Mouse (Mus musculus) forebrain, embryonic 14.5 days (tissue): Measurements from ENCODE around the gene Zdhhc24. TPM values are rescaled to one million over a fixed set of nuclear protein-coding genes. Genes with fewer than 3 reads are reported as not detected.

Experiments used
- ATAC-seq: fragments of 200-750 bp; cut with Nextera tagmentation; 2 replicates; pipeline ENCODE4 v1.8.0; 2017; ENCODE audit warnings: mild to moderate bottlenecking, moderate library complexity
- DNase-seq: peaks from one replicate; pipeline ENCODE4 v3.0.0-alpha.2; 2015; ENCODE audit warnings: low spot score
- H3K27ac ChIP-seq: fragments of 300-500 bp; sonication (generic); 2 replicates; pipeline ENCODE4 v1.5.1; 2014; ENCODE audit warnings: low read depth, mild to moderate bottlenecking, control low read depth, low read length, moderate library complexity
- H3K27me3 ChIP-seq: fragments of 300-500 bp; sonication (generic); replicated peaks from 2 replicates; pipeline ENCODE4 v1.6.1; 2014; ENCODE audit warnings: low read length, control low read depth, mixed read lengths; ENCODE audit not compliant: control insufficient read depth, insufficient read depth
- H3K36me3 ChIP-seq: fragments of 300-500 bp; sonication (generic); 2 replicates; pipeline ENCODE4 v1.6.1; 2014; ENCODE audit warnings: low read length, control low read depth; ENCODE audit not compliant: control insufficient read depth, insufficient read depth
- H3K4me1 ChIP-seq: fragments of 300-500 bp; sonication (generic); 2 replicates; pipeline ENCODE4 v1.6.1; 2014; ENCODE audit warnings: antibody characterized with exemption, low read length, control low read depth; ENCODE audit not compliant: control insufficient read depth, insufficient read depth
- H3K4me2 ChIP-seq: fragments of 300-500 bp; sonication (generic); 2 replicates; pipeline ENCODE4 v1.6.1; 2014; ENCODE audit warnings: mild to moderate bottlenecking, control low read depth, low read length
- H3K4me3 ChIP-seq: fragments of 300-500 bp; sonication (generic); 2 replicates; pipeline ENCODE4 v1.5.1; 2014; ENCODE audit warnings: low read depth, low read length, control low read depth
- H3K9ac ChIP-seq: fragments of 300-500 bp; sonication (generic); 2 replicates; pipeline ENCODE4 v1.6.1; 2014; ENCODE audit warnings: mild to moderate bottlenecking, low read length, control low read depth, moderate library complexity
- H3K9me3 ChIP-seq: fragments of 300-500 bp; sonication (generic); replicated peaks from 2 replicates; pipeline ENCODE4 v1.6.1; 2016; ENCODE audit warnings: low read length, control low read depth, mixed read lengths; ENCODE audit not compliant: control insufficient read depth
- WGBS: fragments of 180-500 bp; shearing (Covaris S2); extraction: QIAGEN DNeasy Blood & Tissue Kit; methylation state at CpG from one replicate; pipeline ENCODE4 v1.1.7; 2014; 5-methylcytosine and 5-hydroxymethylcytosine counted together
- polyA plus RNA-seq: library from polyadenylated mRNA; unstranded; fragments of >200 nt; fragmentation: Nextera tagmentation; extraction: Ambion mirVana; gene quantifications from 2 replicates; pipeline ENCODE4 v1.2.1, GENCODE M21; 2014

The Zdhhc24 gene
- polyA plus RNA-seq, 1 experiment from 2014 or later: 11.4 TPM

GRCm38 (mm10) chr19:4916827-4917226 lies 38.4 kb downstream of the Zdhhc24 start:
- peaks cover 97% of the 10 kb centered on the region for H3K36me3 ChIP-seq
- no peaks in the 10 kb centered on the region for H3K27me3 ChIP-seq
- no peaks in the 10 kb centered on the region for H3K9me3 ChIP-seq
- H3K9ac ChIP-seq: no peak overlapping the region
- no peak overlapping the region for H3K27ac ChIP-seq
- H3K4me3 ChIP-seq: no peak overlapping the region
- ATAC-seq: no peak
- WGBS: 89% methylated on average over 10 of the region's 10 CpGs
- DNase-seq: no peak
- H3K4me1 ChIP-seq: no peaks in the 10 kb centered on the region
- H3K4me2 ChIP-seq: no peak overlapping the region

DNA sequence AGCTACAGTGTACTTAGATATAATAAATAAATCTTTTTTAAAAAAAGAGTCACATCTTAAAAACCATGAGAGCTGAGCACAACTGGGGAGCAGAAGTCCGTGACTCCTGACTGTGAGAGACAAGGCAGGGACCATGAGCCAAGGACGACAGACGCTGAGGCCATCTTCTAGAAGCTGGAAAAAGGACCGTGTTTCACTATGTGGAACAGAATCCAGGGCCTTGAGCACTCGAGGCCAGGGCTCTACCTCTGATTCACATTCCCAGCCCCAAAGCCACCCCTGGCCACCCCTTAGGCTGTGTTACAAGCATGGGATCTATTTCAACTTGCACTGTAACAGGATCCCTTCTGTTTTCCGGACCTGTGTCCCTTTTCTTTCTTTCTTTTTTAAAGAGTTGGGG lies 41.2 kb downstream of the Zdhhc24 start:
- no peak overlapping the region for H3K27ac ChIP-seq
- no peak overlapping the region for H3K4me3 ChIP-seq
- no peak for DNase-seq
- 81% methylated on average over 6 of the region's 6 CpGs for WGBS
- H3K4me2 ChIP-seq: no peak overlapping the region
- no peak overlapping the region for H3K9ac ChIP-seq
- no peaks in the 10 kb centered on the region for H3K4me1 ChIP-seq
- peaks cover 91% of the 10 kb centered on the region for H3K36me3 ChIP-seq
- no peaks in the 10 kb centered on the region for H3K27me3 ChIP-seq
- ATAC-seq: no peak
- no peaks in the 10 kb centered on the region for H3K9me3 ChIP-seq

- WGBS: 95% methylated on average over 11 of the region's 11 CpGs
- no peak overlapping the region for H3K9ac ChIP-seq
Observed at GRCm38 (mm10) chr19:4925121-4925860, 46.8 kb downstream of the Zdhhc24 start.

DNA sequence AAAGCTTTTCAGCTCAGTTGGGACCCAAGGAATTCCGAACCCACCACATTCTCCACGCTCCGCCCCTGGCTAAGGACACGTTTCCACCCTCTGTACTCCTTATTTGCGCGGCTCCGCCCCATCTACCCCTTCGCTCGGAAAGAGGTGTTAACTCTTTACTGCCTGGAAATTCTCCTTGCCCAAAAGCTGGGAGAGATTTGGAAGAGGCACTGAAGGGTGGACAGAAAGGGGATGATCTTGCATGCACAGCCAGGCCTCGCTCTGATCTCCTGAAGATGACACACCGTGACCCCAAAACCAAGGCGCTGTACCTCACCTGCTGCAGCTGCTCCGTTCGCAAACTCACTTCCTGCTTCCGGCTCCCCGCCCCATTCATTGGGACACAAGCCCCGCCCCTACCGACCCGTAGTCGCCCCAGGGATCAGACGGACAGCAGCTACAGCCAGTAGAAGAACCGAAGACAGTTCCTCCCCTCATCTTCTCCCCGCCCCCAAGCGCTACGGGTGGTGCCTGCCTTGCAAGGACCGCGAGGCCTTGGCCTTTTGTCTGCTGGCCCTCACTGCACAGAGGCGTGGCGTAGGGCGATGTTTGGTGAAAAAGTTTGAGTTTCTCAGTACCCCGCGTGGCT lies 49.5 kb downstream of the Zdhhc24 start, which contains the start of gene Dpp3:
Gene Dpp3 (minus strand): TSS at position 384 of the 628 bp plus-strand sequence.
- peak; percentile 98 for DNase-seq
- peaks cover 11% of the 10 kb centered on the region for H3K4me1 ChIP-seq
- no peaks in the 10 kb centered on the region for H3K9me3 ChIP-seq
- under 1% methylated on average over 32 of the region's 32 CpGs for WGBS
- H3K4me2 ChIP-seq: peak within 1 kb of the TSS; percentile 72
- peak within 1 kb of the TSS; percentile 59 for H3K4me3 ChIP-seq
- H3K9ac ChIP-seq: peak within 1 kb of the TSS; percentile 73
- peak within 1 kb of the TSS; percentile 67 for H3K27ac ChIP-seq
- H3K27me3 ChIP-seq: no peaks in the 10 kb centered on the region
- ATAC-seq: peak; percentile 99
- H3K36me3 ChIP-seq: peaks cover 26% of the 10 kb centered on the region

More at GRCm38 (mm10) chr19:4925121-4925860, 46.8 kb downstream of the Zdhhc24 start:
- H3K9me3 ChIP-seq: no peaks in the 10 kb centered on the region
- no peak for ATAC-seq
- no peak overlapping the region for H3K27ac ChIP-seq
- H3K36me3 ChIP-seq: peaks cover 48% of the 10 kb centered on the region
- no peak overlapping the region for H3K4me3 ChIP-seq
- peaks cover 11% of the 10 kb centered on the region for H3K4me1 ChIP-seq
- no peak overlapping the region for H3K4me2 ChIP-seq
- H3K27me3 ChIP-seq: no peaks in the 10 kb centered on the region
- DNase-seq: no peak

DNA sequence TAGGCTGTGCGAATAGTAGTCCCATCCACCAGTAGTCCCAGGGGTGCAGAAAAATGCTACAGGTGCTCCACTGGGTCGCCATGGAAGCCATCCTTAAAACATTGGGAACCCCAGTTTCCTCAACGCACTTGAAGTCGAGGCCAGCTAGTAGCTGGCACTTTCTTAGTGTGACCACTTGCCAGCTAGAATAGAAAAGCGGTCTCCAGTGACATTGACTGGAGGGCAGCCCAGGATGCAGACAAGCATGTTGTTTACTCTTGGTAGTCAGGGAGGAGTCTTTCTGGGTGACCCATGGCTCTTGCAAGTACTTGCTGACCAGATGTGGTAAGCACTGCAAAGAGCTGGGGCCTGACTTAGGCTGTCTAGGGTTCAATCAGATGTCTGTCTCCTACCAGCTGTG lies 50.3 kb downstream of the Zdhhc24 start:
- no peak for DNase-seq

More for the DNA sequence above, 50.3 kb downstream of the Zdhhc24 start:
- 62% methylated on average over 5 of the region's 5 CpGs for WGBS
- H3K9ac ChIP-seq: peak overlapping the region; percentile 73
- no peaks in the 10 kb centered on the region for H3K9me3 ChIP-seq
- peak overlapping the region; percentile 59 for H3K4me3 ChIP-seq
- 0 out of 2 replicates have a peak, but pooled peaks have one; percentile 0 for ATAC-seq
- peak overlapping the region; percentile 67 for H3K27ac ChIP-seq
- H3K4me2 ChIP-seq: peak overlapping the region; percentile 72
- peaks cover 11% of the 10 kb centered on the region for H3K4me1 ChIP-seq
- peaks cover 19% of the 10 kb centered on the region for H3K36me3 ChIP-seq
- H3K27me3 ChIP-seq: no peaks in the 10 kb centered on the region

Other genes starting within 250 kb of the Zdhhc24 start
- 4.1 and 5.0 TPM in 2 replicates for gene Gm960, start 180.0 kb upstream of the Zdhhc24 start, polyA plus RNA-seq
- gene Sptbn2, start 167.5 kb upstream of the Zdhhc24 start, polyA plus RNA-seq: 25.0 and 31.9 TPM in 2 replicates
- 185 and 194 TPM in 2 replicates for gene Rbm4b, start 122.2 kb upstream of the Zdhhc24 start, polyA plus RNA-seq
- gene Rbm4, start 84.8 kb upstream of the Zdhhc24 start, polyA plus RNA-seq: 132 and 140 TPM in 2 replicates
- gene Gm21992, start 67.1 kb upstream of the Zdhhc24 start, polyA plus RNA-seq: 9.4 TPM in 2 replicates
- 69.1 and 79.5 TPM in 2 replicates for gene Rbm14, start 67.0 kb upstream of the Zdhhc24 start, polyA plus RNA-seq
- gene Ccs, start 39.3 kb upstream of the Zdhhc24 start, polyA plus RNA-seq: 34.3 and 40.1 TPM in 2 replicates
- gene Ccdc87, start 39.3 kb upstream of the Zdhhc24 start, polyA plus RNA-seq: 0.50 and 0.69 TPM in 2 replicates
- gene Ctsf, start 23.5 kb upstream of the Zdhhc24 start, polyA plus RNA-seq: 43.9 and 51.5 TPM in 2 replicates
- gene Actn3, start 759 bp upstream of the Zdhhc24 start, polyA plus RNA-seq: 0.78 and 0.88 TPM in 2 replicates
- gene Bbs1, start 28.0 kb downstream of the Zdhhc24 start, polyA plus RNA-seq: 9.0 and 14.5 TPM in 2 replicates
- gene Dpp3, start 49.6 kb downstream of the Zdhhc24 start, polyA plus RNA-seq: 100.0 and 103 TPM in 2 replicates
- 4.9 and 7.8 TPM in 2 replicates for gene Peli3, start 64.5 kb downstream of the Zdhhc24 start, polyA plus RNA-seq
- gene Mrpl11, start 83.5 kb downstream of the Zdhhc24 start, polyA plus RNA-seq: 145 and 148 TPM in 2 replicates
- gene Npas4, start 111.6 kb downstream of the Zdhhc24 start, polyA plus RNA-seq: 0.08 and 0.14 TPM in 2 replicates
- 7.4 and 8.0 TPM in 2 replicates for gene Slc29a2, start 145.2 kb downstream of the Zdhhc24 start, polyA plus RNA-seq
- 45.4 and 55.1 TPM in 2 replicates for gene B4gat1, start 160.2 kb downstream of the Zdhhc24 start, polyA plus RNA-seq
- gene AC124502.3, start 160.2 kb downstream of the Zdhhc24 start, polyA plus RNA-seq: 1.2 and 1.7 TPM in 2 replicates
- 56.2 and 56.8 TPM in 2 replicates for gene Brms1, start 162.7 kb downstream of the Zdhhc24 start, polyA plus RNA-seq
- 1.3 and 1.4 TPM in 2 replicates for gene Rin1, start 171.8 kb downstream of the Zdhhc24 start, polyA plus RNA-seq
- gene Cd248, start 189.4 kb downstream of the Zdhhc24 start, polyA plus RNA-seq: 12.5 and 16.2 TPM in 2 replicates
- 5.4 and 7.5 TPM in 2 replicates for gene Tmem151a, start 206.9 kb downstream of the Zdhhc24 start, polyA plus RNA-seq
- gene Yif1a, start 209.9 kb downstream of the Zdhhc24 start, polyA plus RNA-seq: 71.6 and 95.5 TPM in 2 replicates
- gene Cnih2, start 219.9 kb downstream of the Zdhhc24 start, polyA plus RNA-seq: 350 and 370 TPM in 2 replicates
- gene Rab1b, start 228.4 kb downstream of the Zdhhc24 start, polyA plus RNA-seq: 247 and 250 TPM in 2 replicates
- gene Klc2, start 239.9 kb downstream of the Zdhhc24 start, polyA plus RNA-seq: 26.2 and 41.1 TPM in 2 replicates